Mouse (Mus musculus) adrenal gland (tissue): ENCODE results near the gene Pou2f1.

ENCODE experiments used
- intact Hi-C: fragments of 180-260 bp; cut with DNase I; formaldehyde crosslinking; loops from one replicate; pipeline ENCODE4 v1.15.1; 2025
- long read RNA-seq, 2 experiments: library from polyadenylated mRNA; unstranded; transcript quantifications; one replicate each; pipeline ENCODE4 v2.0.0; 2020; ENCODE audit warnings: borderline replicate concordance in 1 of 2; ENCODE audit not compliant: insufficient replicate concordance in 1 of 2

The Pou2f1 gene
- long read RNA-seq, experiment 1, partial matches to known transcripts = 1 of 1 reads
- long read RNA-seq, experiment 1, other reads (novel, unspliced or antisense) = 0 of 1 reads
- long read RNA-seq, experiment 2, partial matches to known transcripts = 0 of 1 reads
- long read RNA-seq, experiment 2, other reads (novel, unspliced or antisense) = 1 of 1 reads

GRCm38 (mm10) chr1:166002520-166003155 is at the start of gene Pou2f1:
Gene Pou2f1 (minus strand): TSS chr1:166002678.
- intact Hi-C loops = no loop called here

GRCm38 (mm10) chr1:166049046-166049827 is 46.8 kb upstream of the Pou2f1 start:
- intact Hi-C loops = no loop called here

- intact Hi-C loops = no loop called here
Measured at GRCm38 (mm10) chr1:166048230-166048911, 45.9 kb upstream of the Pou2f1 start.

- intact Hi-C loops = no loop called here
Measured at GRCm38 (mm10) chr1:166047505-166048170, 45.2 kb upstream of the Pou2f1 start.

- intact Hi-C loops = no loop called here
Measured at GRCm38 (mm10) chr1:166045894-166046197, 43.4 kb upstream of the Pou2f1 start.

- intact Hi-C loops = no loop called here
Measured at GRCm38 (mm10) chr1:166045060-166045893, 42.8 kb upstream of the Pou2f1 start.

- intact Hi-C loops = no loop called here
Measured at GRCm38 (mm10) chr1:166043451-166044149, 41.1 kb upstream of the Pou2f1 start.

GRCm38 (mm10) chr1:166041501-166041900 is 39.0 kb upstream of the Pou2f1 start:
- intact Hi-C loops = no loop called here

GRCm38 (mm10) chr1:166038731-166039332 is 36.4 kb upstream of the Pou2f1 start:
- intact Hi-C loops = no loop called here

GRCm38 (mm10) chr1:166035045-166035444 is 32.6 kb upstream of the Pou2f1 start:
- intact Hi-C loops = no loop called here

GRCm38 (mm10) chr1:166031673-166032547 is 29.4 kb upstream of the Pou2f1 start:
- intact Hi-C loops = no loop called here

- intact Hi-C loops = no loop called here
Measured at GRCm38 (mm10) chr1:166023981-166024380, 21.5 kb upstream of the Pou2f1 start.

- intact Hi-C loops = no loop called here
Measured at GRCm38 (mm10) chr1:166017203-166017602, 14.7 kb upstream of the Pou2f1 start.

- intact Hi-C loops = no loop called here
Measured at GRCm38 (mm10) chr1:166016306-166016705, 13.8 kb upstream of the Pou2f1 start.

GRCm38 (mm10) chr1:166014530-166014929 is 12.1 kb upstream of the Pou2f1 start:
- intact Hi-C loops = no loop called here

GRCm38 (mm10) chr1:166010106-166010505 is 7.6 kb upstream of the Pou2f1 start:
- intact Hi-C loops = no loop called here

GRCm38 (mm10) chr1:166008634-166009350 is 6.3 kb upstream of the Pou2f1 start:
- intact Hi-C loops = no loop called here

GRCm38 (mm10) chr1:166007026-166007425 is 4.5 kb upstream of the Pou2f1 start:
- intact Hi-C loops = no loop called here
